Mouse (Mus musculus): Measurements from ENCODE around the gene Pde11a. TPM values are rescaled to one million over a fixed set of nuclear protein-coding genes. Genes with fewer than 3 reads are reported as not detected.

The Pde11a gene
- polyA plus RNA-seq, 1 experiment from 2014 or later = 0.12 TPM

GRCm38 (mm10) chr2:76285150-76285549, 53.4 kb downstream of the Pde11a start:
- no peaks in the 10 kb centered on the region for H3K36me3 ChIP-seq (ENCODE audit: control insufficient read depth, insufficient read depth, low read length)
- H3K4me1 ChIP-seq (ENCODE audit: control insufficient read depth, insufficient read depth, low read length) = no peaks in the 10 kb centered on the region
- no peak overlapping the region for H3K9ac ChIP-seq (replicated peaks; ENCODE audit: low read depth, low read length)
- H3K4me2 ChIP-seq (replicated peaks; ENCODE audit: low read depth, low read length) = no peak overlapping the region
- no peaks in the 10 kb centered on the region for H3K27me3 ChIP-seq (ENCODE audit: control insufficient read depth, insufficient read depth, low read length)
- WGBS = 84% methylated on average over 3 of the region's 3 CpGs
- no peak overlapping the region for H3K27ac ChIP-seq (ENCODE audit: low read length)
- no peaks in the 10 kb centered on the region for H3K9me3 ChIP-seq (ENCODE audit: control insufficient read depth, low read depth, low read length)
- ATAC-seq (ENCODE audit: insufficient number of reproducible peaks, insufficient read depth, low FRiP score, low read depth) = no peak
- H3K4me3 ChIP-seq (ENCODE audit: low read depth, low read length) = no peak overlapping the region

- no peak overlapping the region for H3K4me3 ChIP-seq (ENCODE audit: low read depth, low read length)
- H3K27ac ChIP-seq (ENCODE audit: low read length) = no peak overlapping the region
- ATAC-seq (ENCODE audit: insufficient number of reproducible peaks, insufficient read depth, low FRiP score, low read depth) = no peak
- H3K9me3 ChIP-seq (ENCODE audit: control insufficient read depth, low read depth, low read length) = no peaks in the 10 kb centered on the region
- no peak overlapping the region for H3K9ac ChIP-seq (replicated peaks; ENCODE audit: low read depth, low read length)
- H3K4me1 ChIP-seq (ENCODE audit: control insufficient read depth, insufficient read depth, low read length) = no peaks in the 10 kb centered on the region
- H3K4me2 ChIP-seq (replicated peaks; ENCODE audit: low read depth, low read length) = no peak overlapping the region
- H3K36me3 ChIP-seq (ENCODE audit: control insufficient read depth, insufficient read depth, low read length) = no peaks in the 10 kb centered on the region
- no peaks in the 10 kb centered on the region for H3K27me3 ChIP-seq (ENCODE audit: control insufficient read depth, insufficient read depth, low read length)
- 78% methylated on average over 6 of the region's 6 CpGs for WGBS
Observed at GRCm38 (mm10) chr2:76283378-76284132, 55.0 kb downstream of the Pde11a start.

- no peak for ATAC-seq (ENCODE audit: insufficient number of reproducible peaks, insufficient read depth, low FRiP score, low read depth)
- H3K4me1 ChIP-seq (ENCODE audit: control insufficient read depth, insufficient read depth, low read length) = no peaks in the 10 kb centered on the region
- no peaks in the 10 kb centered on the region for H3K27me3 ChIP-seq (ENCODE audit: control insufficient read depth, insufficient read depth, low read length)
- H3K4me3 ChIP-seq (ENCODE audit: low read depth, low read length) = no peak overlapping the region
- no peak overlapping the region for H3K27ac ChIP-seq (ENCODE audit: low read length)
- no peaks in the 10 kb centered on the region for H3K9me3 ChIP-seq (ENCODE audit: control insufficient read depth, low read depth, low read length)
- H3K36me3 ChIP-seq (ENCODE audit: control insufficient read depth, insufficient read depth, low read length) = no peaks in the 10 kb centered on the region
- H3K4me2 ChIP-seq (replicated peaks; ENCODE audit: low read depth, low read length) = no peak overlapping the region
- H3K9ac ChIP-seq (replicated peaks; ENCODE audit: low read depth, low read length) = no peak overlapping the region
- 67% methylated on average over 1 of the region's 1 CpGs for WGBS
Observed at GRCm38 (mm10) chr2:76269494-76269893, 69.1 kb downstream of the Pde11a start.

- Histone ChIP-seq H3K9ac (replicated peaks; ENCODE audit: low read depth, low read length) (no peak overlapping the region), H3K4me3 (ENCODE audit: low read depth, low read length) (no peak overlapping the region), H3K4me1 (ENCODE audit: control insufficient read depth, insufficient read depth, low read length) (no peaks in the 10 kb centered on the region), H3K36me3 (ENCODE audit: control insufficient read depth, insufficient read depth, low read length) (no peaks in the 10 kb centered on the region), H3K27ac (ENCODE audit: low read length) (no peak overlapping the region), H3K4me2 (replicated peaks; ENCODE audit: low read depth, low read length) (no peak overlapping the region), H3K9me3 (ENCODE audit: control insufficient read depth, low read depth, low read length) (no peaks in the 10 kb centered on the region), H3K27me3 (ENCODE audit: control insufficient read depth, insufficient read depth, low read length) (no peaks in the 10 kb centered on the region)
- 88% methylated on average over 6 of the region's 6 CpGs for WGBS
- no peak for ATAC-seq (ENCODE audit: insufficient number of reproducible peaks, insufficient read depth, low FRiP score, low read depth)
Observed at GRCm38 (mm10) chr2:76267335-76267734, 71.2 kb downstream of the Pde11a start.

GRCm38 (mm10) chr2:76266622-76267021, 72.0 kb downstream of the Pde11a start:
- Histone ChIP-seq H3K9me3 (ENCODE audit: control insufficient read depth, low read depth, low read length) (no peaks in the 10 kb centered on the region), H3K36me3 (ENCODE audit: control insufficient read depth, insufficient read depth, low read length) (no peaks in the 10 kb centered on the region), H3K4me1 (ENCODE audit: control insufficient read depth, insufficient read depth, low read length) (no peaks in the 10 kb centered on the region), H3K27ac (ENCODE audit: low read length) (no peak overlapping the region), H3K9ac (replicated peaks; ENCODE audit: low read depth, low read length) (no peak overlapping the region), H3K4me3 (ENCODE audit: low read depth, low read length) (no peak overlapping the region), H3K4me2 (replicated peaks; ENCODE audit: low read depth, low read length) (no peak overlapping the region), H3K27me3 (ENCODE audit: control insufficient read depth, insufficient read depth, low read length) (no peaks in the 10 kb centered on the region)
- ATAC-seq (ENCODE audit: insufficient number of reproducible peaks, insufficient read depth, low FRiP score, low read depth) = no peak
- WGBS = 81% methylated on average over 10 of the region's 10 CpGs

GRCm38 (mm10) chr2:76264258-76264657, 74.3 kb downstream of the Pde11a start:
- no peak overlapping the region for H3K4me3 ChIP-seq (ENCODE audit: low read depth, low read length)
- H3K27me3 ChIP-seq (ENCODE audit: control insufficient read depth, insufficient read depth, low read length) = no peaks in the 10 kb centered on the region
- H3K27ac ChIP-seq (ENCODE audit: low read length) = no peak overlapping the region
- H3K4me2 ChIP-seq (replicated peaks; ENCODE audit: low read depth, low read length) = no peak overlapping the region
- no peaks in the 10 kb centered on the region for H3K9me3 ChIP-seq (ENCODE audit: control insufficient read depth, low read depth, low read length)
- 63% methylated on average over 10 of the region's 10 CpGs for WGBS
- H3K36me3 ChIP-seq (ENCODE audit: control insufficient read depth, insufficient read depth, low read length) = no peaks in the 10 kb centered on the region
- no peak overlapping the region for H3K9ac ChIP-seq (replicated peaks; ENCODE audit: low read depth, low read length)
- no peak for ATAC-seq (ENCODE audit: insufficient number of reproducible peaks, insufficient read depth, low FRiP score, low read depth)
- no peaks in the 10 kb centered on the region for H3K4me1 ChIP-seq (ENCODE audit: control insufficient read depth, insufficient read depth, low read length)

GRCm38 (mm10) chr2:76262661-76263060, 75.9 kb downstream of the Pde11a start:
- no peak overlapping the region for H3K4me3 ChIP-seq (ENCODE audit: low read depth, low read length)
- no peak overlapping the region for H3K27ac ChIP-seq (ENCODE audit: low read length)
- H3K36me3 ChIP-seq (ENCODE audit: control insufficient read depth, insufficient read depth, low read length) = no peaks in the 10 kb centered on the region
- H3K27me3 ChIP-seq (ENCODE audit: control insufficient read depth, insufficient read depth, low read length) = no peaks in the 10 kb centered on the region
- no peak for ATAC-seq (ENCODE audit: insufficient number of reproducible peaks, insufficient read depth, low FRiP score, low read depth)
- H3K9me3 ChIP-seq (ENCODE audit: control insufficient read depth, low read depth, low read length) = no peaks in the 10 kb centered on the region
- no peak overlapping the region for H3K4me2 ChIP-seq (replicated peaks; ENCODE audit: low read depth, low read length)
- no peak overlapping the region for H3K9ac ChIP-seq (replicated peaks; ENCODE audit: low read depth, low read length)
- H3K4me1 ChIP-seq (ENCODE audit: control insufficient read depth, insufficient read depth, low read length) = no peaks in the 10 kb centered on the region
- WGBS = 50% methylated on average over 10 of the region's 10 CpGs

- Histone ChIP-seq H3K27me3 (ENCODE audit: control insufficient read depth, insufficient read depth, low read length) (no peaks in the 10 kb centered on the region), H3K36me3 (ENCODE audit: control insufficient read depth, insufficient read depth, low read length) (no peaks in the 10 kb centered on the region), H3K27ac (ENCODE audit: low read length) (no peak overlapping the region), H3K9ac (replicated peaks; ENCODE audit: low read depth, low read length) (no peak overlapping the region), H3K4me3 (ENCODE audit: low read depth, low read length) (no peak overlapping the region), H3K9me3 (ENCODE audit: control insufficient read depth, low read depth, low read length) (no peaks in the 10 kb centered on the region), H3K4me2 (replicated peaks; ENCODE audit: low read depth, low read length) (no peak overlapping the region), H3K4me1 (ENCODE audit: control insufficient read depth, insufficient read depth, low read length) (no peaks in the 10 kb centered on the region)
- ATAC-seq (ENCODE audit: insufficient number of reproducible peaks, insufficient read depth, low FRiP score, low read depth) = no peak
- 48% methylated on average over 6 of the region's 6 CpGs for WGBS
Observed at GRCm38 (mm10) chr2:76254833-76255232, 83.7 kb downstream of the Pde11a start.

GRCm38 (mm10) chr2:76251379-76251778, 87.2 kb downstream of the Pde11a start:
- H3K9ac ChIP-seq (replicated peaks; ENCODE audit: low read depth, low read length) = no peak overlapping the region
- no peak for ATAC-seq (ENCODE audit: insufficient number of reproducible peaks, insufficient read depth, low FRiP score, low read depth)
- no peaks in the 10 kb centered on the region for H3K4me1 ChIP-seq (ENCODE audit: control insufficient read depth, insufficient read depth, low read length)
- WGBS = 69% methylated on average over 10 of the region's 10 CpGs
- H3K27me3 ChIP-seq (ENCODE audit: control insufficient read depth, insufficient read depth, low read length) = no peaks in the 10 kb centered on the region
- H3K9me3 ChIP-seq (ENCODE audit: control insufficient read depth, low read depth, low read length) = no peaks in the 10 kb centered on the region
- no peaks in the 10 kb centered on the region for H3K36me3 ChIP-seq (ENCODE audit: control insufficient read depth, insufficient read depth, low read length)
- no peak overlapping the region for H3K4me3 ChIP-seq (ENCODE audit: low read depth, low read length)
- no peak overlapping the region for H3K4me2 ChIP-seq (replicated peaks; ENCODE audit: low read depth, low read length)
- no peak overlapping the region for H3K27ac ChIP-seq (ENCODE audit: low read length)

Data from stomach, embryonic 14.5 days (tissue).